Mouse (Mus musculus): Measurements from ENCODE around the gene Cyb561d1. TPM values are rescaled to one million over a fixed set of nuclear protein-coding genes. Genes with fewer than 3 reads are reported as not detected.

Cyb561d1 gene
- total and polyA plus RNA-seq, 3 experiments = 2.2 to 4.1 (median 2.6) TPM

- H3K4me2 ChIP-seq (ENCODE audit: insufficient read depth, low read depth, poor library complexity, severe bottlenecking) = 0 out of 2 replicates have a peak overlapping the region, but pooled peaks have one; percentile 70
- 0 out of 2 replicates have a peak overlapping the region, but pooled peaks have one; percentile 74 for H3K9ac ChIP-seq (ENCODE audit: insufficient read depth, low read depth)
- DNase-seq (ENCODE audit: extremely low read depth) = no peak
- in situ Hi-C loops (cut with MboI; ENCODE audit: low pct_ligation_motif_present, low pct_unique_long_range_greater_than_20kb, low sequenced_read_pairs) (no loop called here), dilution Hi-C loops (cut with MboI; ENCODE audit: extremely low pct_ligation_motif_present, extremely low pct_unique_long_range_greater_than_20kb, low sequenced_read_pairs) (no loop called here)
- no peaks in the 10 kb centered on the region; the same call in 1 of the 2 replicates for H3K79me2 ChIP-seq (replicated peaks; ENCODE audit: control insufficient read depth, extremely low read depth, insufficient read depth, poor library complexity, severe bottlenecking)
- H3K27me3 ChIP-seq (replicated peaks) = no peaks in the 10 kb centered on the region
- H3K9me3 ChIP-seq (replicated peaks; ENCODE audit: low read length) = no peaks in the 10 kb centered on the region
- H3K4me1 ChIP-seq (ENCODE audit: control insufficient read depth in 1 of 2, insufficient read depth in 2 of 2) = peaks cover 15 to 37% of the 10 kb centered on the region in 2 experiments
- H3K27ac ChIP-seq (ENCODE audit: insufficient read depth, low read depth) = no peak overlapping the region
- TF ChIP-seq POLR2A (IDR thresholded peaks at IDR 0.05; ENCODE audit: low read depth, low read length) = no peak
- TF ChIP-seq TCF12 (IDR thresholded peaks at IDR 0.05; ENCODE audit: low read depth, low read length) = no peak
- TF ChIP-seq MEF2A (IDR thresholded peaks at IDR 0.05; ENCODE audit: borderline replicate concordance, low read depth, low read length) = no peak
- TF ChIP-seq CHD1 (IDR thresholded peaks at IDR 0.05; ENCODE audit: low read depth, low read length) = no peak
- TF ChIP-seq ZC3H11A (IDR thresholded peaks at IDR 0.05; ENCODE audit: low read depth, low read length) = no peak
- TF ChIP-seq HCFC1 (IDR thresholded peaks at IDR 0.05; ENCODE audit: low read depth, low read length) = no peak
- no peak for TF ChIP-seq MYC (IDR thresholded peaks at IDR 0.05; ENCODE audit: low read depth, low read length)
- TF ChIP-seq MAX (IDR thresholded peaks at IDR 0.05; ENCODE audit: low read length) = no peak
- no peak for TF ChIP-seq E2F4 (IDR thresholded peaks at IDR 0.05; ENCODE audit: insufficient replicate concordance, low read depth, low read length)
- TF ChIP-seq CHD2 (IDR thresholded peaks at IDR 0.05; ENCODE audit: low read length) = no peak
- TF ChIP-seq USF2 (conservative IDR thresholded peaks at IDR 0.05; ENCODE audit: low read depth, low read length) = no peak
- no peak for TF ChIP-seq EP300 (IDR thresholded peaks at IDR 0.05; ENCODE audit: low read length)
- no peak for TF ChIP-seq ZMIZ1 (IDR thresholded peaks at IDR 0.05; ENCODE audit: low read depth, low read length)
- no peak for TF ChIP-seq RCOR1 (conservative IDR thresholded peaks at IDR 0.05; ENCODE audit: low read depth, low read length)
- no peak overlapping the region for H3K4me3 ChIP-seq (replicated peaks in 1 of 3; ENCODE audit: low read depth in 2 of 3, low read length in 2 of 3, poor library complexity in 1 of 3)
- H3K36me3 ChIP-seq (replicated peaks in 1 of 2; ENCODE audit: control insufficient read depth in 1 of 2, insufficient read depth in 1 of 2, low read length in 1 of 2) = peaks cover 9 to 68% of the 10 kb centered on the region in 2 experiments
Observed at GRCm38 (mm10) chr3:108199231-108199630, 1.8 kb downstream of the Cyb561d1 start.

GRCm38 (mm10) chr3:108197066-108197497 is 3.9 kb downstream of the Cyb561d1 start:
- Histone ChIP-seq H3K4me1 (ENCODE audit: control insufficient read depth in 1 of 2, insufficient read depth in 2 of 2) (peaks cover 15 to 33% of the 10 kb centered on the region in 2 experiments), H3K9ac (ENCODE audit: insufficient read depth, low read depth) (no peak overlapping the region), H3K27ac (ENCODE audit: insufficient read depth, low read depth) (no peak overlapping the region), H3K9me3 (replicated peaks; ENCODE audit: low read length) (no peaks in the 10 kb centered on the region), H3K4me3 (replicated peaks in 1 of 3; ENCODE audit: low read depth in 2 of 3, low read length in 2 of 3, poor library complexity in 1 of 3) (no peak overlapping the region), H3K79me2 (replicated peaks; ENCODE audit: control insufficient read depth, extremely low read depth, insufficient read depth, poor library complexity, severe bottlenecking) (no peaks in the 10 kb centered on the region; the same call in 1 of the 2 replicates), H3K36me3 (replicated peaks in 1 of 2; ENCODE audit: control insufficient read depth in 1 of 2, insufficient read depth in 1 of 2, low read length in 1 of 2) (peaks cover 0 to 52% of the 10 kb centered on the region in 2 experiments), H3K4me2 (ENCODE audit: insufficient read depth, low read depth, poor library complexity, severe bottlenecking) (no peak overlapping the region), H3K27me3 (replicated peaks) (no peaks in the 10 kb centered on the region)
- dilution Hi-C loops (cut with MboI; ENCODE audit: extremely low pct_ligation_motif_present, extremely low pct_unique_long_range_greater_than_20kb, low sequenced_read_pairs) = no loop called here
- in situ Hi-C loops (cut with MboI; ENCODE audit: low pct_ligation_motif_present, low pct_unique_long_range_greater_than_20kb, low sequenced_read_pairs) = no loop called here
- TF ChIP-seq JUN (IDR thresholded peaks at IDR 0.05; ENCODE audit: insufficient read depth, low read depth, low read length) (no peak), IRF4 (IDR thresholded peaks at IDR 0.05; ENCODE audit: low read depth, low read length) (no peak), CHD1 (IDR thresholded peaks at IDR 0.05; ENCODE audit: low read depth, low read length) (no peak), UBTF (IDR thresholded peaks at IDR 0.05; ENCODE audit: low read depth, low read length) (no peak), USF1 (IDR thresholded peaks at IDR 0.05; ENCODE audit: low read depth, low read length) (no peak), RAD21 (IDR thresholded peaks at IDR 0.05; ENCODE audit: low read depth, low read length) (no peak; the same call in none of the 2 replicates), NRF1 (IDR thresholded peaks at IDR 0.05; ENCODE audit: low read depth, low read length) (no peak), MAX (IDR thresholded peaks at IDR 0.05; ENCODE audit: low read length) (no peak), RCOR1 (conservative IDR thresholded peaks at IDR 0.05; ENCODE audit: low read depth, low read length) (no peak), PAX5 (IDR thresholded peaks at IDR 0.05; ENCODE audit: low read length) (no peak), CTCF (conservative IDR thresholded peaks at IDR 0.05 in 1 of 2, IDR thresholded peaks at IDR 0.05 in 1 of 2; ENCODE audit: low read depth in 2 of 2, low read length in 2 of 2) (peak in 1 of 2 experiments; percentile 34; a peak in 1 of 4 replicates), SMC3 (IDR thresholded peaks at IDR 0.05; ENCODE audit: low read depth, low read length) (peak; percentile 30; the same call in 1 of the 2 replicates), ZKSCAN1 (IDR thresholded peaks at IDR 0.05; ENCODE audit: borderline replicate concordance, low read depth, low read length) (no peak), MEF2A (IDR thresholded peaks at IDR 0.05; ENCODE audit: borderline replicate concordance, low read depth, low read length) (no peak)
- DNase-seq (ENCODE audit: extremely low read depth) = no peak
